19 mouse cellular contexts compared by ENCODE assay signal in the genomic region with DNA sequence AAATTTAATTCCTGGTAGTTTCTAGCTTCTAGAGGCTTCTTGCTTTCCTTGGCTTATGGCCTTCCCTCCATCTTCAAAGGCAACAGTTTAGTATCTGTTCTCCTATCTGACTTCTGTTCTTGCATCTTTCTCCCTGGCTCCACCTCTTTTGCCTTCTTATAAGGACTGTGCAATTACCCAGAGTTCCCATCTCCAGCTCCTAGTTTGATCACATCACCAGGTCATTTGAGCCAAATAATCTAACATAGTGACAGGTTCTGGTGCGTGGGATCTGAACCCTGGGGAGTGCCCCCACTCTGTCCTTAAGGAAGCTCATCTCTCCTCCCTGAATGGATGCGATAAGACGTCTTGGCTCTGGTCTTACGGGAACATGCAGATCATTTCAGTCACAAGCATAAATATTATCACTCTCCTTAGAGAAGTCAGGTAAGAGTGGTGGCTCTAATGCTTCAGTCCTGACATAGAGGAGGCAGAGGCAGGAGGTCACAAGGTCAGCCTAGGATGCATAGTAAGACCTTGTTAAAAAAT. TPM values are rescaled to one million over a fixed set of nuclear protein-coding genes. Genes with fewer than 3 reads are reported as not detected.
DNase-seq lines count a peak whose midpoint lies in the region; ATAC-seq lines count a peak whose summit lies in the region.
"Had no signal": no experiment of that assay in that cellular context is flagged by ENCODE, and none has a peak within 500 bp of the region (broad histone marks: within the 10 kb centered on the region; RNA-seq: fewer than 3 reads in every experiment).

No protein-coding gene starts in this region.

- WGBS in liver, embryonic 13.5 days (ENCODE audit: insufficient replicate concordance): 74% methylated on average over 4 of the region's 4 CpGs
- 74% methylated on average over 4 of the region's 4 CpGs for WGBS in liver, embryonic 15.5 days (ENCODE audit: insufficient replicate concordance)

- H3K4me3 ChIP-seq in erythroblast, embryonic 14.5 days (replicated peaks): peak overlapping the region; percentile 34
- H3K4me3 ChIP-seq in liver, embryonic 13.5 days (replicated peaks): no peak overlapping the region
- no peak overlapping the region for H3K4me3 ChIP-seq in liver, embryonic 15.5 days (replicated peaks)
- H3K4me3 ChIP-seq: forebrain, embryonic 12.5 days; forebrain, embryonic 15.5 days; hindbrain, embryonic 12.5 days; hindbrain, embryonic 15.5 days had no signal

- peak overlapping the region; percentile 7; the same call in 1 of the 2 replicates for H3K9ac ChIP-seq in liver, embryonic 13.5 days
- no peak overlapping the region for H3K9ac ChIP-seq in liver, embryonic 15.5 days
- H3K9ac ChIP-seq: forebrain, embryonic 12.5 days; forebrain, embryonic 15.5 days; hindbrain, embryonic 12.5 days; hindbrain, embryonic 15.5 days had no signal

- peak; percentile 34 for DNase-seq in liver, embryonic 13.5 days
- DNase-seq in liver: no peak
- DNase-seq in c-Kit-positive CD71-positive TER-119-negative erythroid progenitor cells, embryonic 14.5 days (ENCODE audit: low read depth): peak; percentile 55
- no peak for DNase-seq in right cerebral cortex, postnatal 10 days (ENCODE audit: low spot score in 2 of 2)
- no peak for DNase-seq in natural killer cell, adult 2 months (ENCODE audit: low spot score in 2 of 2)
- DNase-seq: adrenal gland, postnatal 10 days; adrenal gland, postnatal 36 days; cerebellum, adult 18-20 months; cerebellum, adult 9-10 months; cerebellum, postnatal 14 days had no signal

- no peaks in the 10 kb centered on the region for H3K9me3 ChIP-seq in erythroblast, embryonic 14.5 days (ENCODE audit: control insufficient read depth, low read length)
- H3K9me3 ChIP-seq in liver, embryonic 13.5 days (replicated peaks): no peaks in the 10 kb centered on the region
- no peaks in the 10 kb centered on the region for H3K9me3 ChIP-seq in liver, embryonic 15.5 days (replicated peaks)
- H3K9me3 ChIP-seq: forebrain, embryonic 12.5 days; forebrain, embryonic 15.5 days; hindbrain, embryonic 12.5 days; hindbrain, embryonic 15.5 days had no signal

- no peaks in the 10 kb centered on the region for H3K27me3 ChIP-seq in erythroblast, embryonic 14.5 days (ENCODE audit: control insufficient read depth)
- H3K27me3 ChIP-seq in liver, embryonic 13.5 days: no peaks in the 10 kb centered on the region
- no peaks in the 10 kb centered on the region for H3K27me3 ChIP-seq in liver, embryonic 15.5 days
- H3K27me3 ChIP-seq: forebrain, embryonic 12.5 days; forebrain, embryonic 15.5 days; hindbrain, embryonic 12.5 days; hindbrain, embryonic 15.5 days had no signal

- no peak overlapping the region for H3K4me2 ChIP-seq in liver, embryonic 13.5 days
- no peak overlapping the region for H3K4me2 ChIP-seq in liver, embryonic 15.5 days
- H3K4me2 ChIP-seq: forebrain, embryonic 12.5 days; forebrain, embryonic 15.5 days; heart, embryonic 11.5 days; hindbrain, embryonic 12.5 days; hindbrain, embryonic 15.5 days had no signal

- peaks cover 10% of the 10 kb centered on the region for H3K36me3 ChIP-seq in erythroblast, embryonic 14.5 days (ENCODE audit: control insufficient read depth)
- H3K36me3 ChIP-seq in liver, embryonic 13.5 days: no peaks in the 10 kb centered on the region
- H3K36me3 ChIP-seq in liver, embryonic 15.5 days (replicated peaks): no peaks in the 10 kb centered on the region
- H3K36me3 ChIP-seq: forebrain, embryonic 12.5 days; forebrain, embryonic 15.5 days; hindbrain, embryonic 12.5 days; hindbrain, embryonic 15.5 days had no signal

- H3K4me1 ChIP-seq in erythroblast, embryonic 14.5 days (ENCODE audit: control insufficient read depth): peaks cover 66% of the 10 kb centered on the region
- H3K4me1 ChIP-seq in liver, embryonic 13.5 days (replicated peaks): peaks cover 36% of the 10 kb centered on the region
- H3K4me1 ChIP-seq in liver, embryonic 15.5 days (replicated peaks): peaks cover 35% of the 10 kb centered on the region

- 0 out of 2 replicates have a peak overlapping the region, but pooled peaks have one; percentile 60 for H3K27ac ChIP-seq in liver, embryonic 13.5 days
- H3K27ac ChIP-seq in liver, embryonic 15.5 days (replicated peaks): 0 out of 2 replicates have a peak overlapping the region, but pooled peaks have one; percentile 39
- H3K27ac ChIP-seq: forebrain, embryonic 12.5 days; forebrain, embryonic 15.5 days; hindbrain, embryonic 12.5 days; hindbrain, embryonic 15.5 days had no signal

- ATAC-seq in erythroblast, adult 5-6 weeks (replicated peaks; ENCODE audit: low FRiP score, poor library complexity, severe bottlenecking): no peak
- no peak for ATAC-seq in liver, embryonic 13.5 days (ENCODE audit: low read depth)
- ATAC-seq in liver, embryonic 15.5 days (ENCODE audit: insufficient read depth): no peak
- ATAC-seq: forebrain, embryonic 15.5 days; Patski had no signal

RNA-seq across cellular contexts. Expression of gene Lmo2, which starts 31.1 kb away (rescaled TPM):
- polyA plus RNA-seq in erythroblast, embryonic 14.5 days (2012): 141 and 161 TPM in 2 replicates
- 827 TPM in 2 replicates for total RNA-seq in erythroblast, adult 5-6 weeks (2015; ENCODE audit: low replicate concordance)
- total RNA-seq in erythroblast, adult 5-6 weeks (2017; ENCODE audit: low replicate concordance): 564 and 619 TPM in 2 replicates
- polyA plus RNA-seq in liver, embryonic 13.5 days (2015; fragmentation: Nextera tagmentation; extraction: Ambion mirVana): 156 and 167 TPM in 2 replicates
- polyA plus RNA-seq in liver, embryonic 15.5 days (2015; fragmentation: Nextera tagmentation; extraction: Ambion mirVana): 148 and 156 TPM in 2 replicates

Comparison
In these comparisons a context has a peak if more than half of its experiments do, and no peak if none do; other contexts are left out.
1. DNase-seq: peak in liver, embryonic 13.5 days (single experiment) and c-Kit-positive CD71-positive TER-119-negative erythroid progenitor cells, embryonic 14.5 days (single experiment); none in liver (single experiment), right cerebral cortex, postnatal 10 days (0 of 2) and natural killer cell, adult 2 months (0 of 2).